Comparison of ENCODE assay signal across 27 mouse cellular contexts in genomic region chr10:94924450-94924849, GRCm38 (mm10). TPM values are rescaled to one million over a fixed set of nuclear protein-coding genes. Genes with fewer than 3 reads are reported as not detected.
DNase-seq lines count a peak whose midpoint lies in the region; ATAC-seq and TF ChIP-seq lines count a peak whose summit lies in the region.
"Had no signal": no experiment of that assay in that cellular context is flagged by ENCODE, and none has a peak within 500 bp of the region (broad histone marks: within the 10 kb centered on the region; RNA-seq: fewer than 3 reads in every experiment).

No protein-coding gene starts in this region.

- no peaks in the 10 kb centered on the region for H3K27me3 ChIP-seq in heart, embryonic 13.5 days (replicated peaks)
- no peaks in the 10 kb centered on the region for H3K27me3 ChIP-seq in liver, embryonic 12.5 days (replicated peaks)
- no peaks in the 10 kb centered on the region for H3K27me3 ChIP-seq in forebrain, postnatal 0 days (ENCODE audit: insufficient read depth, low read length)
- H3K27me3 ChIP-seq: CH12.LX; embryonic facial prominence, embryonic 15.5 days; megakaryocyte, embryonic 14.5 days had no signal

- peaks cover 86% of the 10 kb centered on the region for H3K79me2 ChIP-seq in macrophage (ENCODE audit: inconsistent target)

- no peaks in the 10 kb centered on the region for H3K36me3 ChIP-seq in heart, embryonic 13.5 days
- H3K36me3 ChIP-seq in liver, embryonic 12.5 days = no peaks in the 10 kb centered on the region; the same call in 1 of the 2 replicates
- peaks cover 11% of the 10 kb centered on the region; the same call in 1 of the 2 replicates for H3K36me3 ChIP-seq in macrophage (ENCODE audit: inconsistent target)
- peaks cover 2% of the 10 kb centered on the region; the same call in 1 of the 2 replicates for H3K36me3 ChIP-seq in forebrain, postnatal 0 days (ENCODE audit: insufficient read depth)
- H3K36me3 ChIP-seq: embryonic facial prominence, embryonic 15.5 days had no signal

- ATAC-seq in heart, embryonic 13.5 days (ENCODE audit: extremely low read depth, insufficient number of reproducible peaks, low FRiP score, low TSS enrichment) = no peak
- ATAC-seq in liver, embryonic 12.5 days = peak; percentile 53
- ATAC-seq in forebrain, postnatal 0 days = no peak
- ATAC-seq: activated CD4-positive, CD25-positive, alpha-beta regulatory T cell, adult 4 months; hindbrain, postnatal 0 days; intestine, embryonic 16.5 days had no signal

- no peak overlapping the region for H3K4me2 ChIP-seq in heart, embryonic 13.5 days
- peak overlapping the region; percentile 57 for H3K4me2 ChIP-seq in liver, embryonic 12.5 days
- H3K4me2 ChIP-seq in forebrain, postnatal 0 days (ENCODE audit: low read depth) = no peak overlapping the region
- H3K4me2 ChIP-seq: embryonic facial prominence, embryonic 15.5 days had no signal

- peaks cover 23% of the 10 kb centered on the region for H3K4me1 ChIP-seq in heart, embryonic 13.5 days
- peaks cover 84% of the 10 kb centered on the region for H3K4me1 ChIP-seq in bone marrow macrophage, adult 2 months (ENCODE audit: control insufficient read depth, insufficient read depth, low read length)
- peaks cover 96% of the 10 kb centered on the region for H3K4me1 ChIP-seq in liver, embryonic 12.5 days
- H3K4me1 ChIP-seq in forebrain, postnatal 0 days (ENCODE audit: insufficient read depth) = no peaks in the 10 kb centered on the region

- H3K27ac ChIP-seq in heart, embryonic 13.5 days (replicated peaks) = peak overlapping the region; percentile 60
- peak overlapping the region; percentile 36 for H3K27ac ChIP-seq in bone marrow macrophage, adult 2 months (ENCODE audit: insufficient read depth, low read depth, low read length)
- H3K27ac ChIP-seq in liver, embryonic 12.5 days = peak overlapping the region; percentile 85
- H3K27ac ChIP-seq in macrophage = peak overlapping the region; percentile 97
- no peak overlapping the region for H3K27ac ChIP-seq in forebrain, postnatal 0 days (ENCODE audit: low read depth, low read length)
- H3K27ac ChIP-seq: embryonic facial prominence, embryonic 15.5 days; forebrain, embryonic 10.5 days; hindbrain, postnatal 0 days had no signal

- H3K9me3 ChIP-seq in heart, embryonic 13.5 days = no peaks in the 10 kb centered on the region
- no peaks in the 10 kb centered on the region for H3K9me3 ChIP-seq in liver, embryonic 12.5 days (replicated peaks)
- no peaks in the 10 kb centered on the region for H3K9me3 ChIP-seq in forebrain, postnatal 0 days (ENCODE audit: low read length)
- H3K9me3 ChIP-seq: embryonic facial prominence, embryonic 15.5 days; forebrain, embryonic 10.5 days; G1E; megakaryocyte, embryonic 14.5 days had no signal

- no peak for TF ChIP-seq POLR2A in bone marrow macrophage, adult 2 months (IDR thresholded peaks at IDR 0.05; ENCODE audit: borderline replicate concordance, low read depth, low read length)

- H3K4me3 ChIP-seq in heart, embryonic 13.5 days = no peak overlapping the region
- H3K4me3 ChIP-seq in bone marrow macrophage, adult 2 months (ENCODE audit: insufficient read depth, low read length) = no peak overlapping the region
- no peak overlapping the region for H3K4me3 ChIP-seq in liver, embryonic 12.5 days
- no peak overlapping the region for H3K4me3 ChIP-seq in macrophage (ENCODE audit: inconsistent target)
- H3K4me3 ChIP-seq in forebrain, postnatal 0 days (ENCODE audit: low read depth, low read length) = no peak overlapping the region
- H3K4me3 ChIP-seq: embryonic facial prominence, embryonic 15.5 days; forebrain, embryonic 10.5 days had no signal

- no peak for DNase-seq in heart, adult 9 months (ENCODE audit: low spot score in 2 of 2)
- no peak for DNase-seq in forebrain, postnatal 0 days
- DNase-seq in left cerebral cortex, adult 18-20 months (ENCODE audit: low spot score in 2 of 2) = no peak
- DNase-seq: adrenal gland, postnatal 10 days; B cell, adult 2 months; cerebellum, adult 9-10 months; gastrocnemius, postnatal 10 days; heart, postnatal 36 days; kidney, adult 9 months; kidney, postnatal 14 days; lung, adult 2 months; lung, postnatal 14 days; midbrain, embryonic 14.5 days; thymus, adult 2 months; thymus, postnatal 4 days had no signal

- 66% methylated on average over 4 of the region's 4 CpGs for WGBS in heart, embryonic 13.5 days
- 25% methylated on average over 4 of the region's 4 CpGs for WGBS in liver, embryonic 12.5 days (ENCODE audit: insufficient replicate concordance)
- 89% methylated on average over 4 of the region's 4 CpGs for WGBS in macrophage (ENCODE audit: missing documents)
- 89% methylated on average over 4 of the region's 4 CpGs for WGBS in forebrain, postnatal 0 days

- no peak overlapping the region for H3K9ac ChIP-seq in heart, embryonic 13.5 days
- H3K9ac ChIP-seq in liver, embryonic 12.5 days = peak overlapping the region; percentile 42
- no peak overlapping the region for H3K9ac ChIP-seq in forebrain, postnatal 0 days
- H3K9ac ChIP-seq: embryonic facial prominence, embryonic 15.5 days had no signal

- TF ChIP-seq CTCF in bone marrow macrophage, adult 2 months (IDR thresholded peaks at IDR 0.05; ENCODE audit: low read depth, low read length) = no peak
- no peak for TF ChIP-seq CTCF in forebrain, postnatal 0 days (IDR thresholded peaks at IDR 0.05; ENCODE audit: low read depth)

RNA-seq across cellular contexts. Expression of gene Plxnc1, which starts 20.2 kb away (rescaled TPM):
- polyA plus RNA-seq in heart, embryonic 13.5 days (2015; fragmentation: Nextera tagmentation; extraction: Ambion mirVana) = 3.1 and 3.3 TPM in 2 replicates
- polyA plus RNA-seq in bone marrow macrophage, adult 2 months (2012; ENCODE audit: insufficient read depth, insufficient read length, missing spikeins) = 76.7 and 82.8 TPM in 2 replicates
- polyA plus RNA-seq in liver, embryonic 12.5 days (2016; fragmentation: Nextera tagmentation; extraction: Ambion mirVana) = 3.9 and 4.4 TPM in 2 replicates
- 100 to 1,000 TPM in 19 of 26 experiments, 10 to 100 TPM in 7; 52.3 to 498 (median 189) TPM for total RNA-seq in macrophage (2018; cell fraction: chromatin; rRNA removed)
- total RNA-seq in macrophage (2018; cell fraction: cytosol; rRNA removed) = 100 to 1,000 TPM in 13 of 26 experiments, 10 to 100 TPM in 13; 46.6 to 206 (median 101) TPM
- total RNA-seq in macrophage (2018; cell fraction: nucleus; rRNA removed) = 100 to 1,000 TPM in 22 of 26 experiments, 10 to 100 TPM in 4; 64.0 to 351 (median 144) TPM
- 55.1 to 117 TPM (median 105 TPM) in 3 replicates for polyA plus RNA-seq in macrophage (2018)
- total RNA-seq in forebrain, postnatal 0 days (2014; rRNA removed) = 47.9 and 70.2 TPM in 2 replicates
- 5.8 and 11.5 TPM in 2 replicates for polyA plus RNA-seq in forebrain, postnatal 0 days (2015; fragmentation: Nextera tagmentation; extraction: Ambion mirVana)
- total RNA-seq in left cerebral cortex, adult 18-20 months (2021) = 10 to 100 TPM; 47.5 to 56.2 TPM
